Mouse (Mus musculus): ENCODE measurements around the gene Chpf. TPM values are rescaled to one million over a fixed set of nuclear protein-coding genes. Genes with fewer than 3 reads are reported as not detected.
A peak's percentile ranks its signal among the peaks of the same experiment; 100 is the strongest.

Gene Chpf
- polyA plus RNA-seq, 1 experiment from 2014 or later, result 27.0 TPM

- peak overlapping the region in 1 of 2 experiments; percentile 68; a peak in 3 of 4 replicates for H3K4me3 ChIP-seq (ENCODE audit: control insufficient read depth in 1 of 2, insufficient read depth in 1 of 2, low read depth in 1 of 2, low read length in 2 of 2)
- peaks cover 70% of the 10 kb centered on the region for H3K27me3 ChIP-seq (ENCODE audit: control insufficient read depth, insufficient read depth, low read length)
- H3K9me3 ChIP-seq (ENCODE audit: control insufficient read depth, low read length), result no peaks in the 10 kb centered on the region
- H3K36me3 ChIP-seq (ENCODE audit: control insufficient read depth, insufficient read depth, low read length), result peaks cover 26% of the 10 kb centered on the region
- no peak for ATAC-seq (ENCODE audit: insufficient number of reproducible peaks, insufficient read depth, low FRiP score, low read depth)
- peaks cover 12 to 24% of the 10 kb centered on the region in 2 experiments for H3K4me1 ChIP-seq (ENCODE audit: control insufficient read depth in 2 of 2, insufficient read depth in 2 of 2, low read length in 2 of 2)
- H3K27ac ChIP-seq (replicated peaks in 1 of 2; ENCODE audit: control insufficient read depth in 1 of 2, insufficient read depth in 1 of 2, low read depth in 2 of 2, low read length in 2 of 2), result no peak overlapping the region
- 24% methylated on average over 13 of the region's 13 CpGs for WGBS
- H3K4me2 ChIP-seq (ENCODE audit: low read length), result peak overlapping the region; percentile 83
- H3K9ac ChIP-seq (ENCODE audit: low read length), result no peak overlapping the region
Measured at GRCm38 (mm10) chr1:75480036-75480435, 929 bp upstream of the Chpf start.

DNA sequence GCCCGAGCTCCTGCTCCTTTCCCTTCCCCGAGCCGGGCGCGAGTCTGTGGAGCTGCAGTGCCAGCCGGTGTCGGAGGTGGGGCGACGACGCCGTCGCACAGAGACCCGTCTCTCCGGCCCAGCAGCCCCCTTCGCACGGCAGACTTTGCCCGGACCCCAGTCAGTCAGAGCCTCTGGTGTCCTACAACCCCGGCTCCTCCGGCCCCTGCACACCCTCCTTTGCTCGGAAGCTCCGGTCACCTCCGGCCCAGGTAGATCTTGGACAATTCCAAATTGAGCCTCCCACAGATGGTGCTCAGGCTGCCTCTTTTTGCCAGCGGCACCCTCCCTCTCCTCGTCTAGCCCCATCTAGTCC, 505 bp upstream of the Chpf start:
- Histone ChIP-seq H3K4me3 (ENCODE audit: control insufficient read depth in 1 of 2, insufficient read depth in 1 of 2, low read depth in 1 of 2, low read length in 2 of 2) (peak overlapping the region; percentile 68 to 81), H3K27me3 (ENCODE audit: control insufficient read depth, insufficient read depth, low read length) (peaks cover 67% of the 10 kb centered on the region), H3K4me2 (ENCODE audit: low read length) (peak overlapping the region; percentile 83), H3K27ac (replicated peaks in 1 of 2; ENCODE audit: control insufficient read depth in 1 of 2, insufficient read depth in 1 of 2, low read depth in 2 of 2, low read length in 2 of 2) (no peak overlapping the region), H3K4me1 (ENCODE audit: control insufficient read depth in 2 of 2, insufficient read depth in 2 of 2, low read length in 2 of 2) (peaks cover 12 to 24% of the 10 kb centered on the region in 2 experiments), H3K9ac (ENCODE audit: low read length) (peak overlapping the region; percentile 51; the same call in 1 of the 2 replicates), H3K9me3 (ENCODE audit: control insufficient read depth, low read length) (no peaks in the 10 kb centered on the region), H3K36me3 (ENCODE audit: control insufficient read depth, insufficient read depth, low read length) (peaks cover 26% of the 10 kb centered on the region)
- WGBS, result under 1% methylated on average over 19 of the region's 24 CpGs
- ATAC-seq (ENCODE audit: insufficient number of reproducible peaks, insufficient read depth, low FRiP score, low read depth), result no peak

GRCm38 (mm10) chr1:75478497-75478896, 610 bp downstream of the Chpf start:
- peak overlapping the region; percentile 80 for H3K9ac ChIP-seq (ENCODE audit: low read length)
- no peaks in the 10 kb centered on the region for H3K9me3 ChIP-seq (ENCODE audit: control insufficient read depth, low read length)
- H3K4me1 ChIP-seq (ENCODE audit: control insufficient read depth in 2 of 2, insufficient read depth in 2 of 2, low read length in 2 of 2), result peaks cover 12 to 24% of the 10 kb centered on the region in 2 experiments
- 0% methylated on average over 19 of the region's 25 CpGs for WGBS
- H3K36me3 ChIP-seq (ENCODE audit: control insufficient read depth, insufficient read depth, low read length), result peaks cover 37% of the 10 kb centered on the region
- peak overlapping the region; percentile 83 for H3K4me2 ChIP-seq (ENCODE audit: low read length)
- H3K4me3 ChIP-seq (ENCODE audit: control insufficient read depth in 1 of 2, insufficient read depth in 1 of 2, low read depth in 1 of 2, low read length in 2 of 2), result peak overlapping the region; percentile 68 to 81
- peak overlapping the region; percentile 64 to 72 for H3K27ac ChIP-seq (replicated peaks in 1 of 2; ENCODE audit: control insufficient read depth in 1 of 2, insufficient read depth in 1 of 2, low read depth in 2 of 2, low read length in 2 of 2)
- ATAC-seq (ENCODE audit: insufficient number of reproducible peaks, insufficient read depth, low FRiP score, low read depth), result peak; percentile 0; the same call in 1 of the 2 replicates
- H3K27me3 ChIP-seq (ENCODE audit: control insufficient read depth, insufficient read depth, low read length), result peaks cover 64% of the 10 kb centered on the region

DNA sequence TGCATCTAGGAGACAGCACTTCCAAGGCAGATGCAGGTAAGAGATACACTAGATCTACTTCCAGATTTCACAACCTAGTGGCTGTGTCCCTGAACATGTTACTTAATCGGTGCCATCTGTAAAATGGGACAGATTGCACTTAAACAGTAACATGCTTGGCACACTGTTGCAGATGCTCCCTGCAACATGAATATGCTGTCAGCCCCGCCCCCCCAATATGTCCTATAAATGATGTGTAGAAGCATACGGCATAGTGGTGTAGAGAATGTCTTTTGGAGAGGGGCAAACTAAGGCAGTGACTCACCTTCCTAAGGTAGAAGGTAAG, 1.2 kb downstream of the Chpf start:
- Histone ChIP-seq H3K9me3 (ENCODE audit: control insufficient read depth, low read length) (no peaks in the 10 kb centered on the region), H3K27ac (replicated peaks in 1 of 2; ENCODE audit: control insufficient read depth in 1 of 2, insufficient read depth in 1 of 2, low read depth in 2 of 2, low read length in 2 of 2) (no peak overlapping the region), H3K36me3 (ENCODE audit: control insufficient read depth, insufficient read depth, low read length) (peaks cover 43% of the 10 kb centered on the region), H3K9ac (ENCODE audit: low read length) (peak overlapping the region; percentile 80), H3K4me3 (ENCODE audit: control insufficient read depth in 1 of 2, insufficient read depth in 1 of 2, low read depth in 1 of 2, low read length in 2 of 2) (peak overlapping the region in 1 of 2 experiments; percentile 68; a peak in 2 of 4 replicates), H3K4me1 (ENCODE audit: control insufficient read depth in 2 of 2, insufficient read depth in 2 of 2, low read length in 2 of 2) (peaks cover 12 to 24% of the 10 kb centered on the region in 2 experiments), H3K4me2 (ENCODE audit: low read length) (peak overlapping the region; percentile 83), H3K27me3 (ENCODE audit: control insufficient read depth, insufficient read depth, low read length) (peaks cover 64% of the 10 kb centered on the region)
- 43% methylated on average over 3 of the region's 3 CpGs for WGBS
- no peak for ATAC-seq (ENCODE audit: insufficient number of reproducible peaks, insufficient read depth, low FRiP score, low read depth)

- ATAC-seq (ENCODE audit: insufficient number of reproducible peaks, insufficient read depth, low FRiP score, low read depth), result no peak
- Histone ChIP-seq H3K36me3 (ENCODE audit: control insufficient read depth, insufficient read depth, low read length) (peaks cover 46% of the 10 kb centered on the region), H3K9ac (ENCODE audit: low read length) (peak overlapping the region; percentile 28; the same call in 1 of the 2 replicates), H3K27me3 (ENCODE audit: control insufficient read depth, insufficient read depth, low read length) (peaks cover 62% of the 10 kb centered on the region), H3K9me3 (ENCODE audit: control insufficient read depth, low read length) (no peaks in the 10 kb centered on the region), H3K27ac (replicated peaks in 1 of 2; ENCODE audit: control insufficient read depth in 1 of 2, insufficient read depth in 1 of 2, low read depth in 2 of 2, low read length in 2 of 2) (no peak overlapping the region), H3K4me3 (ENCODE audit: control insufficient read depth in 1 of 2, insufficient read depth in 1 of 2, low read depth in 1 of 2, low read length in 2 of 2) (peak overlapping the region; percentile 25 to 68; a peak in 3 of 4 replicates), H3K4me1 (ENCODE audit: control insufficient read depth in 2 of 2, insufficient read depth in 2 of 2, low read length in 2 of 2) (peaks cover 12 to 24% of the 10 kb centered on the region in 2 experiments), H3K4me2 (ENCODE audit: low read length) (peak overlapping the region; percentile 83)
- 10% methylated on average over 35 of the region's 35 CpGs for WGBS
Measured at GRCm38 (mm10) chr1:75477264-75477965, 1.7 kb downstream of the Chpf start.

DNA sequence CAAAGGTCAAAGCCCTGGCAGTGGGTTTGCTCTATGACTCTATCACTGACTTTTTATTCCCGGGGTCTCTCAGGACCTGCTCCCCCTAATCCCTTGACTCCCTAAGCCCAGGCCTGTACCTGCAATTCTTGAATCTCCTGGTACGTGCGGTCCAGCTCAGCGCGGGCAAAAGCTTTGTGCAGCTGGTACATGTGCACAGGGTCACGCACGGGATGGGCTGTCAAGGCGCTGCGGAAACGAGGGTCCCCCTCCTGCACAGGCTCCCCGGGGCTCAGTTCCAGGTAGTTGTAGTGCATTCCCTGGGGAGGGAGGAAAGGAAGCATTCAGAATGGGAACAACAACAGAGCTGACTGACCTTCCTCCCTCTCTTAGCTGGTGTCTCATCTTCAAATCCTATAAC, 2.7 kb downstream of the Chpf start:
- Histone ChIP-seq H3K36me3 (ENCODE audit: control insufficient read depth, insufficient read depth, low read length) (peaks cover 46% of the 10 kb centered on the region), H3K4me2 (ENCODE audit: low read length) (no peak overlapping the region), H3K4me3 (ENCODE audit: control insufficient read depth in 1 of 2, insufficient read depth in 1 of 2, low read depth in 1 of 2, low read length in 2 of 2) (no peak overlapping the region), H3K27me3 (ENCODE audit: control insufficient read depth, insufficient read depth, low read length) (peaks cover 58% of the 10 kb centered on the region), H3K9me3 (ENCODE audit: control insufficient read depth, low read length) (no peaks in the 10 kb centered on the region), H3K9ac (ENCODE audit: low read length) (no peak overlapping the region), H3K27ac (replicated peaks in 1 of 2; ENCODE audit: control insufficient read depth in 1 of 2, insufficient read depth in 1 of 2, low read depth in 2 of 2, low read length in 2 of 2) (no peak overlapping the region), H3K4me1 (ENCODE audit: control insufficient read depth in 2 of 2, insufficient read depth in 2 of 2, low read length in 2 of 2) (peaks cover 12 to 24% of the 10 kb centered on the region in 2 experiments)
- no peak for ATAC-seq (ENCODE audit: insufficient number of reproducible peaks, insufficient read depth, low FRiP score, low read depth)
- WGBS, result 95% methylated on average over 11 of the region's 11 CpGs

DNA sequence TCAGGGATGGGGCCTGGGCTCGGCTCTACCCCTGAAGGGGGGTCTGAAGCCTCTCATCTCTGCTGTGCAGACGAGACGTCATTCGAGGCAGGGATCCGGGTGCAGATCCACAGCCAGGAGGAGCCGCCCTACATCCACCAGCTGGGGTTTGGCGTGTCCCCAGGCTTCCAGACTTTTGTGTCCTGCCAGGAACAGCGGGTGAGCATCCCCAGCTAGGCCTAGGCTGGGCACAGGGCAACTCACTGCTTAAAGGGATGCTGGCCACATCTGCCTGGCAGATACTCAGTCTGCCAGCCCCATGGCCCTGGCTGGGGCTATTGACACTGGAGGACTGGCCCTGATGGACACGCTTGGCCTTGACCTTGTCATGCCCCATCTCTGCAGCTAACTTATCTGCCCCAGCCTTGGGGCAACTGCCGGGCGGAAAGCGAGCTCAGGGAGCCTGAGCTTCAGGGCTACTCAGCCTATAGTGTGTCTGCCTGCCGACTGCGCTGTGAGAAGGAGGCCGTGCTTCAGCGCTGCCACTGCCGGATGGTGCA, 9.8 kb downstream of the Chpf start:
- 72% methylated on average over 17 of the region's 17 CpGs for WGBS
- no peak overlapping the region for H3K9ac ChIP-seq (ENCODE audit: low read length)
- H3K9me3 ChIP-seq (ENCODE audit: control insufficient read depth, low read length), result no peaks in the 10 kb centered on the region
- H3K27ac ChIP-seq (replicated peaks in 1 of 2; ENCODE audit: control insufficient read depth in 1 of 2, insufficient read depth in 1 of 2, low read depth in 2 of 2, low read length in 2 of 2), result no peak overlapping the region
- ATAC-seq (ENCODE audit: insufficient number of reproducible peaks, insufficient read depth, low FRiP score, low read depth), result no peak
- H3K27me3 ChIP-seq (ENCODE audit: control insufficient read depth, insufficient read depth, low read length), result peaks cover 43% of the 10 kb centered on the region
- H3K4me2 ChIP-seq (ENCODE audit: low read length), result no peak overlapping the region
- peaks cover 8 to 9% of the 10 kb centered on the region in 2 experiments for H3K4me1 ChIP-seq (ENCODE audit: control insufficient read depth in 2 of 2, insufficient read depth in 2 of 2, low read length in 2 of 2)
- H3K36me3 ChIP-seq (ENCODE audit: control insufficient read depth, insufficient read depth, low read length), result peaks cover 18% of the 10 kb centered on the region
- H3K4me3 ChIP-seq (ENCODE audit: control insufficient read depth in 1 of 2, insufficient read depth in 1 of 2, low read depth in 1 of 2, low read length in 2 of 2), result no peak overlapping the region
